Mouse (Mus musculus): ENCODE data around the gene Cmtm3. TPM values are rescaled to one million over a fixed set of nuclear protein-coding genes. Genes with fewer than 3 reads are reported as not detected.
"Not testable (repeated sequence)": the region's sequence is repeated elsewhere in the genome, so short reads cannot be mapped to it uniquely, and the experiment has no call there.

Gene Cmtm3
- total RNA-seq (2021) = 10 to 100 TPM in 1 of 2 experiments, 1 to 10 TPM in 1; 9.3 to 12.2 TPM

GRCm38 (mm10) chr8:104339229-104339982, at the start of gene Cmtm3:
Gene Cmtm3 (plus strand): TSS chr8:104339410.
- peak in 1 of 2 experiments; percentile 27 for DNase-seq (ENCODE audit: low spot score in 2 of 2)
- intact Hi-C loops (cut with DNase I) = no loop called here

GRCm38 (mm10) chr8:104293081-104293480, 46.1 kb upstream of the Cmtm3 start, which contains the start of gene Cmtm2a:
Gene Cmtm2a (minus strand): TSS chr8:104293181.
- DNase-seq (ENCODE audit: low spot score in 2 of 2); intact Hi-C loops (cut with DNase I): not testable (repeated sequence)

GRCm38 (mm10) chr8:104294396-104294795, 44.8 kb upstream of the Cmtm3 start:
- intact Hi-C loops (cut with DNase I) = no loop called here
- no peak for DNase-seq (ENCODE audit: low spot score in 2 of 2)

- DNase-seq (ENCODE audit: low spot score in 2 of 2); intact Hi-C loops (cut with DNase I): not testable (repeated sequence)
Observed at GRCm38 (mm10) chr8:104301577-104301976, 37.6 kb upstream of the Cmtm3 start.

- DNase-seq (ENCODE audit: low spot score in 2 of 2); intact Hi-C loops (cut with DNase I): not testable (repeated sequence)
Observed at GRCm38 (mm10) chr8:104302536-104302935, 36.7 kb upstream of the Cmtm3 start.

GRCm38 (mm10) chr8:104304962-104305361, 34.2 kb upstream of the Cmtm3 start:
- DNase-seq (ENCODE audit: low spot score in 2 of 2) = no peak
- intact Hi-C loops (cut with DNase I) = no loop called here

GRCm38 (mm10) chr8:104308341-104308740, 30.9 kb upstream of the Cmtm3 start:
- intact Hi-C loops (cut with DNase I); DNase-seq (ENCODE audit: low spot score in 2 of 2): not testable (repeated sequence)

- DNase-seq (ENCODE audit: low spot score in 2 of 2) = peak; percentile 3 to 18
- intact Hi-C loops (cut with DNase I) = not testable (repeated sequence)
Observed at GRCm38 (mm10) chr8:104309441-104310155, 29.6 kb upstream of the Cmtm3 start, which contains the start of the genes Gm45711 and Cmtm1. Gene Gm45711 (minus strand): TSS chr8:104310081. Gene Cmtm1 (minus strand): TSS chr8:104310145.

- DNase-seq (ENCODE audit: low spot score in 2 of 2) = peak in 1 of 2 experiments; percentile 31
- intact Hi-C loops (cut with DNase I) = loop anchor here (2.0 kb wide), 1 partner anchor 29 kb away; no protein-coding TSS in a partner anchor
Observed at GRCm38 (mm10) chr8:104312023-104312422, 27.2 kb upstream of the Cmtm3 start.

- DNase-seq (ENCODE audit: low spot score in 2 of 2) = peak in 1 of 2 experiments; percentile 7
- intact Hi-C loops (cut with DNase I) = loop anchor here (2.0 kb wide), 1 partner anchor 27 kb away; no protein-coding TSS in a partner anchor
Observed at GRCm38 (mm10) chr8:104313311-104313710, 25.9 kb upstream of the Cmtm3 start.

GRCm38 (mm10) chr8:104321267-104321666, 17.9 kb upstream of the Cmtm3 start, which contains the start of gene Gm11020:
Gene Gm11020 (plus strand): TSS chr8:104321567.
- intact Hi-C loops (cut with DNase I); DNase-seq (ENCODE audit: low spot score in 2 of 2): not testable (repeated sequence)

GRCm38 (mm10) chr8:104321930-104322329, 17.3 kb upstream of the Cmtm3 start, which contains the start of gene Cmtm2b:
Gene Cmtm2b (plus strand): TSS chr8:104322230.
- DNase-seq (ENCODE audit: low spot score in 2 of 2); intact Hi-C loops (cut with DNase I): not testable (repeated sequence)

GRCm38 (mm10) chr8:104332665-104333631, 6.3 kb upstream of the Cmtm3 start:
- DNase-seq (ENCODE audit: low spot score in 2 of 2) = no peak
- intact Hi-C loops (cut with DNase I) = no loop called here

- intact Hi-C loops (cut with DNase I) = no loop called here
- no peak for DNase-seq (ENCODE audit: low spot score in 2 of 2)
Observed at GRCm38 (mm10) chr8:104333786-104334185, 5.4 kb upstream of the Cmtm3 start.

GRCm38 (mm10) chr8:104334196-104334595, 5.0 kb upstream of the Cmtm3 start:
- intact Hi-C loops (cut with DNase I) = no loop called here
- DNase-seq (ENCODE audit: low spot score in 2 of 2) = no peak

- DNase-seq (ENCODE audit: low spot score in 2 of 2) = no peak
- intact Hi-C loops (cut with DNase I) = no loop called here
Observed at GRCm38 (mm10) chr8:104336806-104337205, 2.4 kb upstream of the Cmtm3 start.

GRCm38 (mm10) chr8:104337890-104338289, 1.3 kb upstream of the Cmtm3 start:
- DNase-seq (ENCODE audit: low spot score in 2 of 2) = no peak
- intact Hi-C loops (cut with DNase I) = no loop called here

GRCm38 (mm10) chr8:104339983-104340232, 698 bp downstream of the Cmtm3 start:
- intact Hi-C loops (cut with DNase I) = loop anchor here (2.0 to 5.0 kb wide), 3 partner anchors 27 to 167 kb away; partner anchors contain the start of genes Terb1 and Tk2
- no peak for DNase-seq (ENCODE audit: low spot score in 2 of 2)
